Mouse (Mus musculus) liver, embryonic 11.5 days (tissue): ENCODE data around the gene Herc2. TPM values are rescaled to one million over a fixed set of nuclear protein-coding genes. Genes with fewer than 3 reads are reported as not detected.
"Not testable (repeated sequence)": the region's sequence is repeated elsewhere in the genome, so short reads cannot be mapped to it uniquely, and the experiment has no call there.

Experiments used
- ATAC-seq: fragments of 200-750 bp; cut with Nextera tagmentation; replicated peaks from 2 replicates; pipeline ENCODE4 v1.8.0; 2017; ENCODE audit warnings: moderate number of reproducible peaks, mild to moderate bottlenecking, moderate TSS enrichment, moderate library complexity; ENCODE audit not compliant: low FRiP score
- DNase-seq: peaks from one replicate; pipeline ENCODE4 v3.0.0-alpha.2; 2017; ENCODE audit warnings: low spot score
- H3K27ac ChIP-seq: fragments of 300-500 bp; sonication (generic); 2 replicates; pipeline ENCODE4 v1.5.1; 2014; ENCODE audit warnings: mild to moderate bottlenecking, low read depth, low read length, control low read depth
- H3K27me3 ChIP-seq: fragments of 300-500 bp; sonication (generic); replicated peaks from 2 replicates; pipeline ENCODE4 v1.6.1; 2014; ENCODE audit warnings: low read length, mixed read lengths; ENCODE audit not compliant: control insufficient read depth, insufficient read depth
- H3K36me3 ChIP-seq: fragments of 300-500 bp; sonication (generic); 2 replicates; pipeline ENCODE4 v1.6.1; 2014; ENCODE audit warnings: mild to moderate bottlenecking, low read length, moderate library complexity, mixed read lengths; ENCODE audit not compliant: control insufficient read depth, insufficient read depth
- H3K4me1 ChIP-seq: fragments of 300-500 bp; sonication (generic); replicated peaks from 2 replicates; pipeline ENCODE4 v1.6.1; 2014; ENCODE audit warnings: low read length, mixed read lengths; ENCODE audit not compliant: control insufficient read depth, insufficient read depth
- H3K4me2 ChIP-seq: fragments of 300-500 bp; sonication (generic); 2 replicates; pipeline ENCODE4 v1.6.1; 2014; ENCODE audit warnings: mild to moderate bottlenecking, control low read depth, moderate library complexity
- H3K4me3 ChIP-seq: fragments of 300-500 bp; sonication (generic); 2 replicates; pipeline ENCODE4 v1.5.1; 2014; ENCODE audit warnings: low read depth, low read length, control low read depth
- H3K9ac ChIP-seq: fragments of 300-500 bp; sonication (generic); 2 replicates; pipeline ENCODE4 v1.6.1; 2014; ENCODE audit warnings: low read depth, low read length, control low read depth
- H3K9me3 ChIP-seq: fragments of 300-500 bp; sonication (generic); 2 replicates; pipeline ENCODE4 v1.6.1; 2016; ENCODE audit warnings: low read length, inconsistent platforms, mixed read lengths; ENCODE audit not compliant: control insufficient read depth
- WGBS: fragments of 180-500 bp; shearing (Covaris S2); extraction: QIAGEN DNeasy Blood & Tissue Kit; methylation state at CpG from one replicate; pipeline ENCODE4 v1.1.7; 2014; 5-methylcytosine and 5-hydroxymethylcytosine counted together
- polyA plus RNA-seq: library from polyadenylated mRNA; unstranded; fragments of >200 nt; fragmentation: Nextera tagmentation; extraction: Ambion mirVana; gene quantifications from 2 replicates; pipeline ENCODE4 v1.2.1, GENCODE M21; 2014

Gene Herc2
- polyA plus RNA-seq: 18.5 and 19.9 TPM in 2 replicates

GRCm38 (mm10) chr7:56049831-56050321 is at the start of gene Herc2:
Gene Herc2, plus strand, starts transcription at chr7:56050196.
- H3K27me3 ChIP-seq: no peaks in the 10 kb centered on the region
- no peaks in the 10 kb centered on the region for H3K9me3 ChIP-seq
- ATAC-seq: peak; percentile 98
- peak within 1 kb of the TSS; percentile 87 for H3K27ac ChIP-seq
- DNase-seq: peak; percentile 94
- peaks cover 12% of the 10 kb centered on the region for H3K4me1 ChIP-seq
- peak within 1 kb of the TSS; percentile 83 for H3K4me3 ChIP-seq
- H3K36me3 ChIP-seq: no peaks in the 10 kb centered on the region; the same call in 1 of the 2 replicates
- H3K4me2 ChIP-seq: peak within 1 kb of the TSS; percentile 81
- peak within 1 kb of the TSS; percentile 86 for H3K9ac ChIP-seq
- WGBS: under 1% methylated on average over 47 of the region's 47 CpGs

DNA sequence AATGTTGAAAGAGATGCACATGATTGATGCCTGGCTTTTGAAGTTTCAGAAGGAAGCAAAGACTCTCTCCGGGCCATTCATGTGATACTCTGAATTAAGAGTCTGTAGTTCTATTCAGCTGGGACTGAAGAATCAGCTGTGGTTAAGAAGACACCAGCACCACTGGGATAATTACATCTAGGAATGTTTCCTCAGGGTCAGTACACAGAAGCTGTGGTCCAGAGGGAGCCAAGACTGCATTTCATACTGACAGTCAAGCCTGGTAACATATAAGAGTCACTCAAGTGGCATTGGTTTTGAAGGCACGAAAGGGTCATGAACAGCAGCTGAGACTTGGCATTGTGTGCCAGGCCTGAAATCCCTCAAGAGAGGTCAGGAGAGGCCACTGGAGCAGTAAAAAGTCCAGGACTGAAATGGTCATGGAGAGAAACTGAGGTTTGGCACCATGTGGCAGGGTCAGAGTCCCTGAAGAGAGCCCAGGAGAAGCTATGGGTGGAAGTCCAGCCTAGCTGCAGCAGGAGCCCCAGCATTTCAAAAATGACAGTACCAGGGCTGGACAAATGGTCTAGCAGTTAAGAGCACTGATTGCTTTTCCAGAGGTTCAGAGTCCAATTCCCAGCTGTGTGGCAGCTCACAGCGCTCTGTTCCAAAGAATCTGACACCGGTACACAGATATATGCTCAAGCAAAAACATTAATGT is 39.5 kb upstream of the Herc2 start:
- no peak overlapping the region for H3K9ac ChIP-seq
- H3K27ac ChIP-seq: no peak overlapping the region
- H3K4me1 ChIP-seq: peaks cover 12% of the 10 kb centered on the region; the same call in 1 of the 2 replicates
- ATAC-seq (no peak), DNase-seq (no peak)
- H3K36me3 ChIP-seq: no peaks in the 10 kb centered on the region; the same call in 1 of the 2 replicates
- no peak overlapping the region for H3K4me3 ChIP-seq
- H3K27me3 ChIP-seq: no peaks in the 10 kb centered on the region
- WGBS: 85% methylated on average over 4 of the region's 4 CpGs
- no peak overlapping the region for H3K4me2 ChIP-seq
- H3K9me3 ChIP-seq: no peaks in the 10 kb centered on the region

DNA sequence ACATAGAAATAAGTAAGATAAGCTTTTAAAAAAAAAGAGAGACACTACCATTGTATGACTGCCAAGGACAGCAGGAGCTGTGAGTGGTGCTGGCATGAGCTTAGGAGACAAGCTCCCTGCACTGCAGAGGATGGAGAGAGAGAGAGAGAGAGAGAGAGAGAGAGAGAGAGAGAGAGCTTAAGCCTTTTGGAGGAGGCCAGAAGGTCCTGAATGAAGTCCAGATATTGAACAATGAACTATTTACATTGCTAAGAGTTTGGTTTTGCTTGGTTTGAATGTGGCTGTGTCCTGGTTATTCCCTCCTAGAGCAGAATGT is 39.0 kb upstream of the Herc2 start:
- Histone ChIP-seq H3K9ac (no peak overlapping the region), H3K27ac (no peak overlapping the region), H3K36me3 (no peaks in the 10 kb centered on the region; the same call in 1 of the 2 replicates), H3K4me3 (no peak overlapping the region), H3K27me3 (no peaks in the 10 kb centered on the region), H3K4me2 (no peak overlapping the region), H3K9me3 (no peaks in the 10 kb centered on the region), H3K4me1 (peaks cover 17% of the 10 kb centered on the region)
- DNase-seq (no peak), ATAC-seq (no peak)

GRCm38 (mm10) chr7:56013261-56014001 is 36.6 kb upstream of the Herc2 start:
- Histone ChIP-seq H3K27ac (no peak overlapping the region), H3K9me3 (no peaks in the 10 kb centered on the region), H3K36me3 (no peaks in the 10 kb centered on the region), H3K27me3 (no peaks in the 10 kb centered on the region), H3K4me2 (no peak overlapping the region), H3K4me3 (no peak overlapping the region), H3K4me1 (peaks cover 19% of the 10 kb centered on the region), H3K9ac (no peak overlapping the region)
- ATAC-seq (no peak), DNase-seq (no peak)
- WGBS: 95% methylated on average over 14 of the region's 14 CpGs

GRCm38 (mm10) chr7:56014002-56014702 is 35.8 kb upstream of the Herc2 start:
- H3K9me3 ChIP-seq, DNase-seq, H3K27me3 ChIP-seq, H3K4me3 ChIP-seq, ATAC-seq, H3K36me3 ChIP-seq: not testable (repeated sequence)
- WGBS: 85% methylated on average over 6 of the region's 18 CpGs
- Histone ChIP-seq H3K9ac (peak overlapping the region; percentile 11; the same call in 1 of the 2 replicates), H3K4me2 (peak overlapping the region; percentile 53; the same call in 1 of the 2 replicates), H3K27ac (peak overlapping the region; percentile 96), H3K4me1 (peaks cover 19% of the 10 kb centered on the region)

- no peaks in the 10 kb centered on the region for H3K36me3 ChIP-seq
Measured at GRCm38 (mm10) chr7:56015172-56015571, 34.8 kb upstream of the Herc2 start.

DNA sequence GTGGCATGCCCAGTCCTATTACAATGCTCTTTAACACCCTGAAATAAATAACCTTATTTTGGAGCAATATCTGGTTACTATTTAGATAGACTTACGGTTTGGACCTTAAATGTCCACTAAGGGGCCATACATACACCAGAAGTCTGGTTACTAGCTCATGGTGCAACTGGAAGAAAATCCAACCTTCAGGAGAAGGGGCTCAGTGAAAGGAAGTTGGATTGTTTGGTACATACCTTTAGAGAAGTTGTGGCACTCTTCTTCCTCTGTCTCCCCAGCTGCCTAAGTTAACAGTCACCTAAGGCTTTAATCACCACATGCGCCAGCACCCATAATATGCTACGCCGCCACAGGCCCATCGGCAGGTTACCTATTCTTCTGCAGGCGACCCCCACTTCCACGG is 34.2 kb upstream of the Herc2 start:
- 86% methylated on average over 7 of the region's 7 CpGs for WGBS
- peak overlapping the region; percentile 60; the same call in 1 of the 2 replicates for H3K9ac ChIP-seq
- no peak overlapping the region for H3K4me3 ChIP-seq

More at GRCm38 (mm10) chr7:56015172-56015571, 34.8 kb upstream of the Herc2 start:
- ATAC-seq: peak; percentile 91
- H3K4me2 ChIP-seq: peak overlapping the region; percentile 53
- DNase-seq: peak; percentile 46
- peak overlapping the region; percentile 60 for H3K9ac ChIP-seq
- peaks cover 19% of the 10 kb centered on the region for H3K4me1 ChIP-seq
- peak overlapping the region; percentile 96 for H3K27ac ChIP-seq
- no peaks in the 10 kb centered on the region for H3K9me3 ChIP-seq
- WGBS: 41% methylated on average over 6 of the region's 6 CpGs
- H3K27me3 ChIP-seq: no peaks in the 10 kb centered on the region
- H3K4me3 ChIP-seq: 0 out of 2 replicates have a peak overlapping the region, but pooled peaks have one; percentile 14

DNA sequence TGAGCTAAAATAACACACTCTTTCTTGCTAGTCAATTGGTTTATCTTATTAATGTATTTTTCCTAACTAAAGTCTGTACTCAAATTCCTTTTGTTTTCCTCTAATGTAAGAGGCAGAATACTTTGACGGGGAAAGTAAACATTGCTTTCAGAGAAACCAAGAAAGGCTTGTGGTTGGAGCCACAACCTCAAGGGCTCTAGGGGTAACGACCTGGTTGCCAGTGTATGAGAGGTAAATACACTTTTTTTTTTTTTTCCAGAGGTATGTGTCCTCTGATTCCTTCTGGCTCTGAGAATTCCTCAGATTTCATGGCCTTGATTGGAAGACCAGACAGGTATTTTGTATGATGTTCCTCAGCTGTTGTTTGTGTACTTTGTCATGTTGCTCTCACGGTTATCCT is 32.2 kb upstream of the Herc2 start:
- Histone ChIP-seq H3K9ac (0 out of 2 replicates have a peak overlapping the region, but pooled peaks have one; percentile 25), H3K27ac (peak overlapping the region; percentile 96; the same call in 1 of the 2 replicates), H3K9me3 (no peaks in the 10 kb centered on the region), H3K27me3 (no peaks in the 10 kb centered on the region), H3K4me1 (peaks cover 19% of the 10 kb centered on the region), H3K4me2 (peak overlapping the region; percentile 91), H3K36me3 (no peaks in the 10 kb centered on the region), H3K4me3 (no peak overlapping the region)
- no peak for ATAC-seq
- 66% methylated on average over 3 of the region's 3 CpGs for WGBS
- no peak for DNase-seq

More for the DNA sequence above, 34.2 kb upstream of the Herc2 start:
- ATAC-seq: no peak
- Histone ChIP-seq H3K27me3 (no peaks in the 10 kb centered on the region), H3K27ac (peak overlapping the region; percentile 96), H3K36me3 (no peaks in the 10 kb centered on the region), H3K4me2 (peak overlapping the region; percentile 49), H3K9me3 (no peaks in the 10 kb centered on the region), H3K4me1 (peaks cover 19% of the 10 kb centered on the region)
- no peak for DNase-seq
